In the genomic region with DNA sequence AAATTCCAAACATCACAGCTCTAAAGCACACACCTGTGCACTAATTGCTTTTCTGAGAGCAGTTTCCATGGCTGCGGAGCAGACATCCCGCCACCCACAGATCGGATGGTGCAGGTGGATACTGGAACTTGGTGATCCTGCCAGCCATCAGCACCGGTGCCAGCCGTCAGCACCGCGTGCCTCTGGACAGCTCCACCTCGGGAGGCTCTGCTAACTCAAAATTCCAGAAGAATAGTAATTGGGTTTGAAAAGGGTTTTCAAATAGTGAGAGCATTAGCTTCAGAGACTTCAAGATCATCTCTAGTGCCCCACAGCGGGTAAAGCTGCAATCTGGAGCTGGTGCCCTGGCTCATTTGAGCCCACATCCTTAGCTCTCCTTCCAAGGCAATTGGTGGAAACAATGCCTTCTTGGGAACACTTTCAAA, we compare ENCODE assay signal across 9 mouse cellular contexts.
A peak's percentile ranks its signal among the peaks of the same experiment; 100 is the strongest.
DNase-seq lines count a peak whose midpoint lies in the region; ATAC-seq and TF ChIP-seq lines count a peak whose summit lies in the region.
"Had no signal": no experiment of that assay in that cellular context is flagged by ENCODE, and none has a peak within 500 bp of the region (broad histone marks: within the 10 kb centered on the region; RNA-seq: fewer than 3 reads in every experiment).

No protein-coding gene starts in this region.

- no peaks in the 10 kb centered on the region for H3K27me3 ChIP-seq in cerebellum, adult 2 months (ENCODE audit: control insufficient read depth, insufficient read depth, low read length)
- H3K27me3 ChIP-seq in stomach, postnatal 0 days (ENCODE audit: control insufficient read depth, insufficient read depth, low read length): no peaks in the 10 kb centered on the region

- no peak overlapping the region for H3K27ac ChIP-seq in cerebellum, adult 2 months (ENCODE audit: insufficient read depth, low read length)
- no peak overlapping the region for H3K27ac ChIP-seq in stomach, postnatal 0 days (replicated peaks)

- no peak overlapping the region for H3K4me3 ChIP-seq in cerebellum, adult 2 months (replicated peaks; ENCODE audit: insufficient read depth, low read depth, low read length)
- no peak overlapping the region for H3K4me3 ChIP-seq in stomach, postnatal 0 days (ENCODE audit: low read depth, low read length)

- no peak for TF ChIP-seq CTCF in cerebellum, adult 2 months (IDR thresholded peaks at IDR 0.05; ENCODE audit: borderline replicate concordance, insufficient read depth, low read depth, low read length)
- TF ChIP-seq CTCF in stomach, postnatal 0 days (IDR thresholded peaks at IDR 0.05; ENCODE audit: low read depth): no peak

- peak; percentile 29 to 42 for DNase-seq in cerebellum, adult 2 months
- no peak for DNase-seq in cerebellum, adult 11-12 months
- DNase-seq in retina, postnatal 1 day: peak; percentile 24
- no peak for DNase-seq in retina, embryonic 14.5 days (ENCODE audit: low spot score)
- DNase-seq in layer of hippocampus, adult 18-20 months (ENCODE audit: low spot score in 2 of 2): peak; percentile 44 to 58
- peak; percentile 17 for DNase-seq in stomach, postnatal 0 days (ENCODE audit: low spot score)
- DNase-seq in thymus, postnatal 0 days (ENCODE audit: low spot score): no peak
- DNase-seq: kidney, adult 2 months had no signal

- no peak for ATAC-seq in stomach, postnatal 0 days (ENCODE audit: low FRiP score, low TSS enrichment)
- ATAC-seq in megakaryocyte, adult 5-6 weeks (ENCODE audit: poor library complexity, severe bottlenecking): no peak

- H3K9ac ChIP-seq in stomach, postnatal 0 days (ENCODE audit: low read length): no peak overlapping the region

- no peak overlapping the region for H3K4me2 ChIP-seq in stomach, postnatal 0 days (replicated peaks; ENCODE audit: low read depth)

- no peak for TF ChIP-seq POLR2A in cerebellum, adult 2 months (IDR thresholded peaks at IDR 0.05; ENCODE audit: borderline replicate concordance, insufficient read depth, low read length)

- H3K4me1 ChIP-seq in cerebellum, adult 2 months (ENCODE audit: control insufficient read depth, insufficient read depth, low read length): no peaks in the 10 kb centered on the region
- H3K4me1 ChIP-seq in stomach, postnatal 0 days (replicated peaks; ENCODE audit: control insufficient read depth, insufficient read depth): no peaks in the 10 kb centered on the region

- H3K36me3 ChIP-seq in stomach, postnatal 0 days (ENCODE audit: control insufficient read depth, insufficient read depth, low read length): no peaks in the 10 kb centered on the region

- WGBS in cerebellum, adult 2 months: 12% methylated on average over 9 of the region's 9 CpGs
- 29% methylated on average over 9 of the region's 9 CpGs for WGBS in stomach, postnatal 0 days

- no peak for TF ChIP-seq EP300 in stomach, postnatal 0 days (optimal IDR thresholded peaks at IDR 0.05)

- H3K9me3 ChIP-seq in stomach, postnatal 0 days (ENCODE audit: control insufficient read depth, low read length): no peaks in the 10 kb centered on the region

Comparison
In these comparisons a context has a peak if more than half of its experiments do, and no peak if none do; other contexts are left out.
1. DNase-seq: peak in cerebellum, adult 2 months (2 of 2), retina, postnatal 1 day (single experiment), layer of hippocampus, adult 18-20 months (2 of 2) and stomach, postnatal 0 days (single experiment); none in cerebellum, adult 11-12 months (single experiment), retina, embryonic 14.5 days (single experiment) and thymus, postnatal 0 days (single experiment).